Mouse (Mus musculus) thymus, postnatal 25 days (tissue): Measurements from ENCODE around the gene Gm17617.

Experiments used
- DNase-seq: peaks from one replicate; pipeline ENCODE4 v3.0.0; 2022

Gm17617 gene

GRCm38 (mm10) chr13:55133448-55133847, at the start of gene Gm17617:
Gene Gm17617, minus strand, starts transcription at chr13:55133548.
- no peak for DNase-seq

- DNase-seq = peak; percentile 32
Observed at GRCm38 (mm10) chr13:55182173-55182894, 49.0 kb upstream of the Gm17617 start.

GRCm38 (mm10) chr13:55181786-55182172, 48.4 kb upstream of the Gm17617 start:
- DNase-seq = no peak

GRCm38 (mm10) chr13:55179591-55179990, 46.2 kb upstream of the Gm17617 start:
- DNase-seq = no peak

- DNase-seq = peak; percentile 74
Observed at GRCm38 (mm10) chr13:55178556-55178955, 45.2 kb upstream of the Gm17617 start.

- DNase-seq = no peak
Observed at GRCm38 (mm10) chr13:55177903-55178496, 44.7 kb upstream of the Gm17617 start.

- DNase-seq = no peak
Observed at GRCm38 (mm10) chr13:55176265-55176664, 42.9 kb upstream of the Gm17617 start.

- no peak for DNase-seq
Observed at GRCm38 (mm10) chr13:55174347-55174746, 41.0 kb upstream of the Gm17617 start.

- no peak for DNase-seq
Observed at GRCm38 (mm10) chr13:55172336-55172770, 39.0 kb upstream of the Gm17617 start.

GRCm38 (mm10) chr13:55171517-55172335, 38.4 kb upstream of the Gm17617 start:
- no peak for DNase-seq

- no peak for DNase-seq
Observed at GRCm38 (mm10) chr13:55168958-55169369, 35.6 kb upstream of the Gm17617 start.

- no peak for DNase-seq
Observed at GRCm38 (mm10) chr13:55168255-55168654, 34.9 kb upstream of the Gm17617 start.

- no peak for DNase-seq
Observed at GRCm38 (mm10) chr13:55167798-55168197, 34.5 kb upstream of the Gm17617 start.

GRCm38 (mm10) chr13:55166806-55167725, 33.7 kb upstream of the Gm17617 start:
- DNase-seq = no peak

- no peak for DNase-seq
Observed at GRCm38 (mm10) chr13:55165831-55166339, 32.5 kb upstream of the Gm17617 start.

GRCm38 (mm10) chr13:55163553-55163952, 30.2 kb upstream of the Gm17617 start:
- DNase-seq = no peak

- no peak for DNase-seq
Observed at GRCm38 (mm10) chr13:55162365-55162764, 29.0 kb upstream of the Gm17617 start.

- DNase-seq = no peak
Observed at GRCm38 (mm10) chr13:55153951-55154350, 20.6 kb upstream of the Gm17617 start.

GRCm38 (mm10) chr13:55152621-55153415, 19.5 kb upstream of the Gm17617 start, which contains the start of gene Fgfr4:
Gene Fgfr4, plus strand, starts transcription at chr13:55152640.
- DNase-seq = peak; percentile 9

GRCm38 (mm10) chr13:55140271-55140670, 6.9 kb upstream of the Gm17617 start:
- no peak for DNase-seq

- peak; percentile 8 for DNase-seq
Observed at GRCm38 (mm10) chr13:55135382-55135781, 2.0 kb upstream of the Gm17617 start.
